Mouse (Mus musculus): Measurements from ENCODE around the gene Evi5.

The Evi5 gene

DNA sequence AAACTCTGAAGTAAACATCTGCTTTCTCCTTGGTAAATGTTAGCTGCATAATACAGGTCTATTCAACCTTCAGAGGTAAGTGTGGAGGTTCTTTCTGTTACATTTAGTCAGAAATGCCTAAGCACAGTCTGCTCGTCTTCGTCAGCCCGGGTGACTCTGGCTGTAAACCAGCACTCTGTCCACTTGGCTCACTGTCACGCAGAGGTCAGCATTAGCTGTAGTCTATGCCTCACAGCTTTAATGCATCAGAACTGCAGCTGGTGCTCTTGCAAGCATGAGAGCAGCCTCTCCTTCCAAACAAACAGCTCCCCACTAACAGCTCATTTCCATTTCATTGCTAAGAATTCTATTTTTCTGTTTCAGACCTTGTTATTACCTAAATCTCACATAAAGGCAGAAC lies 67.4 kb downstream of the Evi5 start:
- DNase-seq (ENCODE audit: low spot score in 2 of 2) = no peak

DNA sequence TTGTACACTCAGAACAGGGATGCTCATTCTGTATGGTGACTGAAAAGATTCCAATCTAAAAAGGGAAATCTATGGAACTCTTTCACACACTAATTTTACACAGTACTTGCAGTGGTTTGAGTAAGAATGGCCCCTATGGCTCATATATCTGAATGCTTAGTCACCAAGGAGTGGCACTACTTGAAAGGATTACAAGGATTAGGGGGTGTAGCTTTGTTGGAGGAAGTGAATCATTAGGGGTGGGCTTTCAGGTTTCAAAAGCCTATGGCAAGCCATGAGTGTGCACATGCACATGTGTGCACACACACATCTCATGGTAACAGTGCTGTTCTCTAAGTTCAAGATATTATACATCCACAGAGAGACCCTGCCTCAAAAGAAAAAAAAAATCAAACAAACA lies 72.3 kb downstream of the Evi5 start:
- no peak for DNase-seq (ENCODE audit: low spot score in 2 of 2)

DNA sequence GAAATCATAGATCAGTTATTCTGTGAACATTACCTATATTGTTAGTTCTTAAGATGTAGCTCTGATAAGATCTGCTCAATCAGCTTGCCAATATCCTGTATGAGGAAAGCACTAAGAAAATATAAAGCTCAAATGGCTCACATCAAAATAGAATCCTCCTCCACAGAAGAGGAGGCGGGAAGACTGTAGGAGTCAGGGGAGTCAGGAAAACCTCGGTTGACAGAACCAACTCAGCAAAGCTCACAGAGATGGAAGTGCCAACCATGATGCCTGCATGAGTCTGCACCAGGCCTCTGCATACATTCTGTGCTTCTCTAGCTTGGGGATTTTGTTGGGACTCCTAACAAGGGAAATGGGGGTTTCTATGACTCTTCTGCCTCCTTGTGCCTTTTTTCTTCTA lies 73.7 kb downstream of the Evi5 start:
- DNase-seq (ENCODE audit: low spot score in 2 of 2) = no peak

DNA sequence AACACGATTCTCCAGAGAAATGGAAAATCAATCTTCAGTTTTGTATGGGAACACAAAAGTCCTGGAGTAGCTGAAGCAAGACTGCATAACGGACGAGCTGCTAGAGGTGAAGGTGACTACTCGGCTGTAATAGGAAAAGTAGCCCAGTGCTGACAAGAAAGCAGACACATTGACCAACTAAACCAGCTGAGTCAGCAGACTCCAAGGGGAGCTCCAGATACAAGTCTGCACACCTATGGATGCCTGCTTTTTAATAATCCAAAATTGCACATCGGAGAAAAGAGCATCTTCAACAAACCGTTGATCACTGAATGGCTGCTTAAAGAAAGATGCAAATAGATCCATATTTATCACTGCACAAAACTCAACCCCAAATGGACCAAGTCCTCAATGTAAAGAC lies 76.6 kb downstream of the Evi5 start:
- DNase-seq (ENCODE audit: low spot score in 2 of 2) = no peak

DNA sequence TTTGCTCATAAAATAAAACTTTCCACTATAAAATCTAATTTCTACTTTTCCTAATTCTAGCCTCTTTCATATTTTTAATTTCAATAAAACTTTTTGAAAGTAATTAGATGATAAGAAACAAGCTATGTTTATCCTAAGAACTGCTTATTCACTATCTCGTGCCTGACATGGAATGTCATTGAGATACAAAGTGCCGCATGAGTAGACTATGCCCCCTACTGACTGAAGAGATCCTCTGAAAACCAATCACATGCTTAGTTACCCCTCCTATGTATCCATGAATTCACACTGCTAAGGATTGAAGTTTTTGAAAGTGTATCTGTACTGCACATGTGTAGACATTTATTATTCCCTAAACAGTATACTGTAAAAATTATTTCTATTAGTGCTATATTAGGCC lies 81.0 kb downstream of the Evi5 start:
- no peak for DNase-seq (ENCODE audit: low spot score in 2 of 2)

DNA sequence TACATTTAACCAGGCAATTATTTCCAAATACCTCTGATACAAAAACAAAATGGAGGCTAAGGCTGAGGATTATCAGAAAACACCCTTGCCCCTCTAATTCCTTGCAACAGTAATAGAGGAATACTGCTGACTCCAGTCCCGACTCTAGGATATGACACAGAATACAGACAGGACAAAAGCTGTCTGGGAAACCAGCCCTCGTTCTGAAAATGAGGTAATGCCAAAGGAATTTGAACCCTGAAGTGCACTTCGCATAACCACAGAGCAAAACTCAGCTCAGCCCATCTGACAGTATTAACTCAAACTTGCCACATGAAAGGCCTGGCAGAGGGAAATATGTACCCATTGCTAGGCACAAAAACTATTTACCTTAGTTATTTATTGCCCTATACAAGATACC lies 81.6 kb downstream of the Evi5 start:
- DNase-seq (ENCODE audit: low spot score in 2 of 2) = no peak

DNA sequence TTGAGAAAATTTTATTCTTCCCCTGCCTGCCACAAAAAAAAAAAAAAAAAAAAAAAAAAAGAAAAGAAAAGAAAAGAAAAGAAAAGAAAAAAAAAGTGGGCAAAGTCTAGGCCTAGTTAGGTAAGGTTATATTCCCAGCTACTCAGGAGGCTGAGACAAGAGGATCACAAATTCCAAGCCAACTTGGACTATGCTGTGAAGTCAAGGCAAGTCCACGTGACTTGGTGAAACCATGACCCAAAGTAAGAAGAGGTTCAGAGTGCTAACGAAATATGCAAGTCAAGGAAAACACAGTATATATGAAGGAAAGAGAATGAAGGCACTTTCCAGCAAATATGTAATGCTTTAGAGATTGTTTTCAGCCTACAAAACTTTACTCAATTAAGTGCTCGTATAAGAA lies 82.4 kb downstream of the Evi5 start:
- DNase-seq (ENCODE audit: low spot score in 2 of 2) = no peak

DNA sequence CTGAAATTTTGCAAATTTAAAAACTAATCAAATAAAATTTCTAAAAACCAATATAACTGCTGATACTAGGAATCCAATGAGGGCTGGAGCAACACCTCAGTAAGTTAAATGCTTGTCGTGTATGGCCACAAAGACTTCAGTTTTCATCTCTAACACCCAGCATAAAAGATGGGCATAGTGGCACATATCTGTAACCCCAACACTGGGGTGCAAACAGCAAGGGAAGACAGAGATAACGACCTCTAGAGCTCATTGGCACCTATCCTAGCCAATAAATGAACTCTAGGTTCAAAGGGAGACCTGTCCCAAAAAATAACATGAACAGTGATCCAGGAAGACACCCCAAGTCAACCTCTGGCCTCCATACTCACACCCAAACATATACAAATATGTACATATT lies 82.9 kb downstream of the Evi5 start:
- DNase-seq (ENCODE audit: low spot score in 2 of 2) = no peak

DNA sequence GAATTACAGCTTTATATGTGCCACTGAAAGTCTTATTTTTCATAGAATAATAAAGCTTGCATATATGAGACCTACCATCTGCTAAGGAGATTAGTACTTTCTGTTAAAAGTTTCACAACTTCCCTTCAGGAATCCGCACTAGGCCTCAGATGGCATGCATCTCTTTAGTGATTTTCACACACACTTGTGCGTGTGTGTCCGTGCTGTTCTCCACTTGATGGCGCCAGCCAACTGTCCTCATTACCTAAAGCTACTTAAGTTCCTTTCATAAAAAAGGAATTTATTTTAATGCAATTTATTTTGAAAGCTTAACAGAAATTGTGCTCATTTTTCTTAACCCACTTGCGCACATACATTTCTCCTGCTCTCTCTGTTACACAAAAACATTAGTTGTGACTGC lies 85.4 kb downstream of the Evi5 start:
- peak in 1 of 2 experiments; percentile 35 for DNase-seq (ENCODE audit: low spot score in 2 of 2)

DNA sequence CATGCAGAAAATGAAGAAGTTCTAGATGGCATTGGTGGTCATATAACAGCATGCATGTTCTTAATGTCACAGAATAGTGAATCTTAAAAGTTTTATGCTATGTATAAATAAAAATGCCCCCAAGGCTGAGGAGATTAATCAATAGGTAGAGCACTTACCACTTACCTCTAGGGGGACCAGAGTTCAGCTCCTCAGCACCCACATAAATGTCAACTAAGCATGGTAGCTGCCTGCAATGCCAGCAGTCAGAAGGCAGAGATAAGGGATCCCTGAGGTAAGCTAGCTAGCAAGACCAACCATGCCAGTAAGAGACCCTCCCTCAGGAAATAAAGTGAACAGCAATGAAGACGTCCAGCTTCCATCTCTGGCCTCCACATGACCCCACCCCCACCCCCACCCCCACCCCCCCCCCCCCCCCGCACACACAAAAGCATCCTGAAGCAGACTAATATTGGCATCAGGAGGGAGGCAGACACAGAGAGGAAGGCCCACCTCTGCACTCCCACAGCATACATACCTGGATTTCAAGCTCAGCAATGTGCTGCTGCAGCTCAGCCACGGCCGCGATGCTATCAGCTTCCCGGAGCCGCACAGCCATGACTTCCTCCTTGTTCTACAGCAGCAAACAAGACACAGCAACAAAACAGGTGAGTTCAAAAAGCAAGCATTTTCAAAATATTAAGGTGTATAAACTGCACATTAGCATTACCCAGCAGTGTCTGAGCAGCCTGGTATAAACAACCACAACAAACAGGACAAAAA lies 87.0 kb downstream of the Evi5 start:
- no peak for DNase-seq (ENCODE audit: low spot score in 2 of 2)

DNA sequence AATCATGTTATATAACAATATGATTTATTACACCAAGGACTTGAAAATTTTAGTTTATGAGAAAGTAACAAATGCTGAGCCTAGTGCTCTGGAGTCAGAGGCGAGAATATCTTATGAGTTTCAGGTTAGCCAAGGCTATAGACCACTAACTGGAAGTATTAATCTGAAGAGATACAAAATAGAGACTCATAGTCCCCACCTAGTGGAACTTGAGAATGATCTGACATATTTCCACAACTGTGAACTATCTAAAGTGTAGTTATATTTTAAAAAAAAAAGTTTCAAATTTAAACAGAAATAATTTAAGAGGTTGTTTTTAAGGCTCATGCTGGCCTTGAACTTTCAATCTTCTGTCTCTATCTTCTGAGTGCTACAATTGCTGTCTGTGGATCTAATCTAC lies 92.5 kb downstream of the Evi5 start:
- no peak for DNase-seq (ENCODE audit: low spot score in 2 of 2)

DNA sequence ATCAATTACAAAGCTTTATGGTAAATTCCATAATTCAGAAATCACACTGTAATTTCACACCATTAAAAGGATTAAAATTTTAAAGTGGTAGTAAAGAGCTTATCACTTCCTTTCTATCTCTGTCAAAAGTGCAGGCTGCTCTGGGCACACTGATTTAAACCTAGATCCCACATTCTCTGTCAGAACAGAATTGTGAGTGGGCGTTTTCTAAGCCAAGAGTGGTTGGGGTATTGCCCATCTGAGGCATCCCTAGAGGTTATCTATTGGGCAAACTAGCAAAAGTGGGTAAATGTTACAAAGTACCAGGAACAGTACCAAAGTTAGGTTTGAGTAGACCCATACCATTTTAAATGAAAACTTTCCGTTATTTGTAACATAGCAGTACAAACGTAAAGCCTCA lies 96.1 kb downstream of the Evi5 start:
- DNase-seq (ENCODE audit: low spot score in 2 of 2) = no peak

DNA sequence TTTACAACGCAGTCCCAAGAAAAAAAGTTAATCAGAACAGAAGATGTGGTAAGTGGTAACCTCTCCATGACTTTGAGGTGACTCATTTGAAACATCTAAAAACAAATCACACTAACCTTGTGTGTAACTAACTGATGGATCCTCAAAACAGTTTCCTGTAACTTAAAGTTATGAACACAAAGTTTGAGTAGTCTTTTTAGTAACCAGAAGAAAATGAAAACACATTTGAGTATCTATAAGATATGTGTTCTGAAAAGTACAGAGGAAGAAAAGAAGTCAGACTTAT lies 97.4 kb downstream of the Evi5 start:
- no peak for DNase-seq (ENCODE audit: low spot score in 2 of 2)

DNA sequence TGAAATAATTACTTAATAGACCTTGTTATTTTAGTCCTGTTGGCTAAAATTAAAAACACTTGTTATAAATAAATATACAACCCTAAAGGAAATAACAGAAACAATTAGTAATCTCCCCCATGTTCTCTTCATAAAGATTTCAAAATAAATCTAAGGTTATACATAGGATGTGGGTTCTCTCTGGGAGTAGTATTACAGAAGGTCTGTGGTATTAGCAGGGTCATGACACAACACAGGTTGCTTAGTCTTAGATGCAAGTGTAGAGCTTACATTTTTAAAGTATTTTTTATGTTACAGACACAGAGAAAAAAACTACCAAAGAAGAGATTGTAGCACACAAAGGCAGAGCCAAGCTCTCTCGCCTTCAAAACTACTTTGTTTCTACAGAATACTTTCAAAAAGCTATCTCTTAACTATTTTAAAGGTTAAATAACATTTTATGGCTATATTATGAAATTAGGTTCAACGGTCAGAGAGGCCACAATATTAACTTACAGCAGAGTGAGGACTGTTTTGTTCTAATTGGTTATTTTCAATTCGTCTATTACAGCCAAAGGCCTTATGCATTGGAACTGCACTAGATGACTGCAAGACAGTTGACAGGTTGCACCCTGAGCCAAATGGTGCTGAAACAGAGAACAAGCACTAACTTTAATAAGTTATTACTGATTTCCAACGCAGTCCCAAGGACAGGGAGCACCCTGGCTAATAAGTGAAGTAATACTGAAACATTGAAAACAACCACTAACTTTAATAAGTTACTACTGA lies 97.9 kb downstream of the Evi5 start:
- no peak for DNase-seq (ENCODE audit: low spot score in 2 of 2)

DNA sequence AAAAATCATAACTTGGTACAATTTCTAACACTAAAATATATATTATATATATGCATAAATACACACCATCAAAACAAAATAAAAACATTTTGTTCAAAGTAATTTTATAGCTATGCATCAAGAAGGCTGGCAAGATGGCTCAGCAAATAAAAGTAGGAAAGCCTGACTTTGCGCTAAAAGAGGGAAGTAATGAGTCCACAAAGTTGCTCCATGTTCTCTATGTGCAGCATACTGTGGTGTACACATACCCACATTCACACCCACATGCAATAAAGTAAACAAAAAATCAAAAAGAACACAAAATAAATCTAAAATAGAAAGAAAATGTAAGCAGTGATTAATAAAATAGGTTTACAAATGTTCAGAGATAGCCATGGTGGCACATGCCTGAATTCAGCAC lies 99.0 kb downstream of the Evi5 start:
- DNase-seq (ENCODE audit: low spot score in 2 of 2) = no peak

DNA sequence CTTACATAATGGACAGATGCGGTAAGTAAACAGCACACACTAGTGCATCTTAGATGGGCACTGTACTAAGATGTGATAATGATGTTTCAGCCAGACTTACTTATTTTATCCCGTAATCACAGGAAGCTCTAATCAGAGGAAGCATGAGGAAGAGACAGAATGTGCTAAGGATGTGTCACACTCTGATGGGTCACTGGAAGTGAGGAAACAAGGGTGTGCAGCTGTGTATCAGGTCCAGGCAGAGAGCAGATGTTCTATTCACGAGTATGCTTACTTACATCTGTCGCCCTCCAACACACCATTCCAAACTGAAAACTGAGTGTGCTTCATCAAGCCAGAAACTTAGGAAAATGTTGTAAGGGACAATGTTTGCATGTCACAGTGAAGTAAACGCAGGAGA lies 102.9 kb downstream of the Evi5 start:
- no peak for DNase-seq (ENCODE audit: low spot score in 2 of 2)

DNA sequence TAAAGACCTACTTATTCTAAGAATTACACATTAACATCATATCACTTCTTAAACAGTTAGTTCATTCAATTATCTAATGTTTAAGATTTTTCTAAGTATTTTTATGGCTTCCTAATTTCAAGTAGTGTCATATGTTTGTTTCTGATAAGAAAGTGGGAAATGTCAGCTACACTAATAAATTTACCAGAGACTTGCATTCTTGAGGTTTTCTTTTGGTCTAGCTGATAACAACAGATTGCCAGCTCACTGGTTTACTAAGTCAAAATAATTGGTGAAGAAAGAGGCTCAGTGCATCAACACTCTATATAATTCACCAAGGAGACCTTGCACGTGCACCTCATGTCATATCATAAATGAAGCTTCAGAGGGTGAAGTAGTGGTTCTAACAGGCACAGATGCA lies 106.7 kb downstream of the Evi5 start:
- DNase-seq (ENCODE audit: low spot score in 2 of 2) = no peak

DNA sequence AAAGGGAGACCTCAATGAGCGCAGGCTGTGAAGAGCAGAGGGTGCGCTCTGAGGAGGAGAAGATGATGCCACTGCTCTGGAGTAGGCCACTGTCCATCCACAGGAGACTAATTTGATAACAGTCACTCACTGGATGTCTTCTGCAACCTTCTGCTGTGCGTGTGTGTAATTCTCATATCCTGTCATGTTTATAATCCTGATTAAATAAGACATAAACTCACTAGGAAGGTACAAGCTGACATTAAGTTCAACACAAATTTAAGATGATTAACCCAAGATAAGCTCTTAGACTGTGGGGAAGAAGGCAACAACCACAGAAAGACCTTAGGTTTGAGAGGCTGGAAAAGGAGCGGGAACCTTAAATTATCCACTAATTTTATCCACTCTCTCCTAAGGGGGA lies 109.0 kb downstream of the Evi5 start:
- no peak for DNase-seq (ENCODE audit: low spot score in 2 of 2)

DNA sequence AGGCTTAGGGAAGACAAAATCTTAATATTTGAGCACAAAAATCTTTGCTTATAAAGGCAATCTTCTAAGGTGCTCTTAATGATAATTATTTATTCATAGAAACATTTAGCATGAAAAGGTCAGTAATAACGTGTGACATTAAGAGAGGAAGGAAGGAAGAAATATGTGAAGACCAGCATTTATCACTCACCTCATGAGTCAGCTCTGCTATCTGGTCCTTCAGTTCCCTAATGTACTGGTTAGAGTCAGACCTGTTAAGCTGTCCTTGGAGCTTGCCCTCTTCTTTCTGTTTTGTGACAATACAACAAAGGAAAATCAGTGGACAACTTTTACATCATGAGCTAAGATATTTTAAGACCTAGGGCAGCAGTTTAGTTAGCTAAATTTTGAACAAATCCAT lies 110.4 kb downstream of the Evi5 start:
- no peak for DNase-seq (ENCODE audit: low spot score in 2 of 2)

DNA sequence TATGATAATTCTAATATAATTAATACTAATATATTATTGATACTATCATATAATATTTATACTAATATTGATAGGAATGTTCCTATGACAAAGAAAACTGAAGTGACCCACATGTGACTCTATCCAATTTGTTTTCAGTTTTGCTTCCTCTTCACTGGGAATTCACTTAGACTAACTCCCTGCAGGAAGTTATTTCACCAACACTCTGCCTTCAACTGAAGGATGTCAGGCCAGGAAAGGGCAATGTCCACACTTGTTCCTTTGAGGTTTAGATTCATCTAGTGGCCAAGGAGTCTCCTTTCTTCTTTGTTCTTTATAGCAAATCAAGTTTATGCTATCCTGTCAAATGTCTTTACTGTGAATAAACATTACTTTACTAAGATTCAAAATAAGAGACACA lies 111.2 kb downstream of the Evi5 start:
- no peak for DNase-seq (ENCODE audit: low spot score in 2 of 2)

DNA sequence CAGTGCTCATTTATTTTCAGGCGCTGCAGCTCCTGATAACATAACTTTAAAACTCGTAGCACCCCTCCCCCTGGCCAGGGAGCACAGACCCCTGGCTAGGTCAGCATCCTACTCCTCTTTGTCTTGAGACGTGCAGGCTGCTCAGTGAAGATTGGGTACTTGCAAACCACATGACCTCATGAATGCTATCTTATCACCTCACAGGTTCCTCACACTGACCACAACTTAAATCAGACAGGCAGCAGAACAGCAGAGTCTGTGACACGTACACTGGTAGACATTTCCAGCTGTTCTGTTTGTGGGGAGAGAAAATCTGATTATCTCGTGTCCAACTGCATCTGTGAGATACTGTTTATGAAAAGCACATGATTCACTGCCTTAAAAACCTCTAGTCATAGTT lies 115.8 kb downstream of the Evi5 start:
- no peak for DNase-seq (ENCODE audit: low spot score in 2 of 2)

DNA sequence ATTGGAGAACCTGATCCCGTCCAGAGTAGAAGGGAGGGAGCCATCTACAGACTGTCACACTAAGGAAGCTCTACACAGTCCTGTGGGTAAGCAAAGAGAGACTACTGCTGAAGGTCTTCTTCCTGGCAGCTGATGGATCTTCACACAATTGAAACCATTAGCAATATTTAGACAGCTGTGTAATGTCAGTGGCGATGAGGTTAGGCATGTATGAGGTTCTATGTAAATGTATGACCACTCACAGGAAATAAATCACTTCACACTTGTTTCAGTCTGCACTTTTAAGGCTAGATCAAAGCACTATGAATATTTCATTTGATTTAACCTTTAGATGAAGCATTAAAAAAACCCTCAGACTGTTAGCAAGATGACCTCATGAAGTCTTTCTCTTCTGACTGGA lies 118.8 kb downstream of the Evi5 start:
- no peak for DNase-seq (ENCODE audit: low spot score in 2 of 2)

DNA sequence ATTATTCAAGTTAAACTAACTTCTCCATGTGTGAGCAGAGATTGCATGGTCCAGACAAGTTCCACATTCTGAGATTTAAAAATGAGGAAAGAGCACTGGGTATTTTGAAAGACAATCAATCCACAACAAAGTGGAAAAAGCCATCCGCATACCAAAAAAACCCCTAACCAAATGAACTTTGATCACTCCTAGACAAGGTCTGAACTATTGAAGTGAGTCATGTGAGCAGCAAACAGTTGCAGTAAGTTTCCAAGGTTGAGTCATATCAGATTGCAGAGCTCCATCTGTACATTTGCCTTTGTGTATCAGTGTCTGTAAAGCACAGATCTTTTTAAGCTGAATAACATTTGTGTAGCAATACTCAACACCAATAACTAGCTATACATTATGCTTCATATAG lies 120.2 kb downstream of the Evi5 start:
- DNase-seq (ENCODE audit: low spot score in 2 of 2) = no peak

DNA sequence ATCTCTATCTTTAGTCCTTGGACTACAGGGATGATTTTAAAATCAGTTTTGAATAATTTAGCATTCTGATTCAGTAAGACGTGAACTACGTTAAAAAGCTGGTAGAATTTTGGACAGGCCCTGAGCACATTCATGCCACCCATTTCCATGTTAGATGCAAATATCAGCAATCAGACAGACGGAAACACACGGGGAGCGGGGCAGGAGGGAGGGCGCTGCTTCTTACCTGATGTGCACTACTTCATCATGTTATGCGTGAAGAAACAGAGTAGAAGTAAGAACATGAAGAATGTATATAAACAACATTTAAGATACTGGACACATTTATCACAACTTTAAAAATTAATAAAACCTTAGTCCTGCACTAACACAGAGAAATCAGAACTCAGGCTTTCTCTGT lies 121.3 kb downstream of the Evi5 start:
- no peak for DNase-seq (ENCODE audit: low spot score in 2 of 2)
